Mouse (Mus musculus): ENCODE results near the gene Bad. TPM values are rescaled to one million over a fixed set of nuclear protein-coding genes. Genes with fewer than 3 reads are reported as not detected.

The Bad gene
- polyA plus RNA-seq, 1 experiment from 2014 or later = 10.4 TPM

Other genes with a start within 250 kb of the Bad start
- 34.8 TPM for gene Rps6ka4, start 101.2 kb upstream of the Bad start, polyA plus RNA-seq (2017; shearing (Covaris generic))
- 52.3 TPM for gene Ccdc88b, start 83.7 kb upstream of the Bad start, polyA plus RNA-seq (2017; shearing (Covaris generic))
- gene Trmt112, start 32.2 kb upstream of the Bad start, polyA plus RNA-seq (2017; shearing (Covaris generic)) = 128 TPM
- 157 TPM for gene Prdx5, start 31.8 kb upstream of the Bad start, polyA plus RNA-seq (2017; shearing (Covaris generic))
- 17.7 TPM for gene Esrra, start 20.0 kb upstream of the Bad start, polyA plus RNA-seq (2017; shearing (Covaris generic))
- not detected for gene Catsperz, start 16.5 kb upstream of the Bad start, polyA plus RNA-seq (2017; shearing (Covaris generic))
- 1.1 TPM for gene Kcnk4, start 7.3 kb upstream of the Bad start, polyA plus RNA-seq (2017; shearing (Covaris generic))
- 8.6 TPM for gene Gpr137, start 619 bp downstream of the Bad start, polyA plus RNA-seq (2017; shearing (Covaris generic))
- 89.2 TPM for gene Ppp1r14b, start 33.1 kb downstream of the Bad start, polyA plus RNA-seq (2017; shearing (Covaris generic))
- 10.4 TPM for gene Plcb3, start 34.6 kb downstream of the Bad start, polyA plus RNA-seq (2017; shearing (Covaris generic))
- gene Fkbp2, start 38.6 kb downstream of the Bad start, polyA plus RNA-seq (2017; shearing (Covaris generic)) = 18.3 TPM
- 7.6 TPM for gene Vegfb, start 45.8 kb downstream of the Bad start, polyA plus RNA-seq (2017; shearing (Covaris generic))
- 46.4 TPM for gene Dnajc4, start 50.7 kb downstream of the Bad start, polyA plus RNA-seq (2017; shearing (Covaris generic))
- gene Nudt22, start 54.3 kb downstream of the Bad start, polyA plus RNA-seq (2017; shearing (Covaris generic)) = 13.0 TPM
- gene Trpt1, start 54.3 kb downstream of the Bad start, polyA plus RNA-seq (2017; shearing (Covaris generic)) = 6.6 TPM
- 194 TPM for gene Fermt3, start 77.6 kb downstream of the Bad start, polyA plus RNA-seq (2017; shearing (Covaris generic))
- 217 TPM for gene Stip1, start 98.1 kb downstream of the Bad start, polyA plus RNA-seq (2017; shearing (Covaris generic))
- 16.7 TPM for gene Macrod1, start 114.9 kb downstream of the Bad start, polyA plus RNA-seq (2017; shearing (Covaris generic))
- gene Flrt1, start 163.9 kb downstream of the Bad start, polyA plus RNA-seq (2017; shearing (Covaris generic)) = 0.11 TPM

Measured in effector memory CD4-positive, alpha-beta T cell, adult 7 months (primary cell).